Mouse (Mus musculus): ENCODE results near the gene Zfp512b. TPM values are rescaled to one million over a fixed set of nuclear protein-coding genes. Genes with fewer than 3 reads are reported as not detected.
A peak's percentile ranks its signal among the peaks of the same experiment; 100 is the strongest.

Gene Zfp512b
- polyA plus RNA-seq, 1 experiment from 2014 or later = 81.3 TPM

GRCm38 (mm10) chr2:181567338-181567737, 25.3 kb downstream of the Zfp512b start:
- peaks cover 12% of the 10 kb centered on the region for H3K36me3 ChIP-seq
- H3K9me3 ChIP-seq = no peaks in the 10 kb centered on the region
- no peaks in the 10 kb centered on the region for H3K27me3 ChIP-seq
- H3K27ac ChIP-seq (replicated peaks) = no peak overlapping the region
- H3K4me2 ChIP-seq = no peak overlapping the region
- H3K4me3 ChIP-seq = no peak overlapping the region
- ATAC-seq (ENCODE audit: low read depth) = no peak
- WGBS = 85% methylated on average over 3 of the region's 3 CpGs
- H3K9ac ChIP-seq = no peak overlapping the region
- H3K4me1 ChIP-seq (replicated peaks) = no peaks in the 10 kb centered on the region

DNA sequence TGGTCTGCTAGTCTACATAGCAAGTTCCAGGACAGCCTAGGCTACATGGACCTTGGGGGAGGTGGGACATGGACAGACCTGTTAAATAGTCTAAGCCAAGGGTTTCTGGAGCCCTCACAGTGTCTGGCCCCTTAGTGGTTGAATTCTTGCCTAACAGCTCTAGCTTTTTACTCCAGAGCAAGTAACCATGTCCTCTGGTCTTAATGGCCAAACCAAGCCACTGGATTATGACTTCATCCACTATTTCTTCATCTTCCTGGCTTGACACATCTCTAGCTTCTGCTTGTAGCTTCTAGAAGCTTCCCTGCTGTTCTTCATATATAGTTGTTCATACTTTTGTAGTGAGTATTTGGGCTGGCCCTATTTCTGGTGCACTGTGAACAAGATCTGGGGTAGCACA, 38.8 kb downstream of the Zfp512b start:
- Histone ChIP-seq H3K27ac (replicated peaks) (no peak overlapping the region), H3K4me1 (replicated peaks) (no peaks in the 10 kb centered on the region), H3K4me3 (no peak overlapping the region), H3K9ac (no peak overlapping the region), H3K4me2 (no peak overlapping the region), H3K36me3 (peaks cover 52% of the 10 kb centered on the region), H3K9me3 (no peaks in the 10 kb centered on the region), H3K27me3 (no peaks in the 10 kb centered on the region)
- no peak for ATAC-seq (ENCODE audit: low read depth)

DNA sequence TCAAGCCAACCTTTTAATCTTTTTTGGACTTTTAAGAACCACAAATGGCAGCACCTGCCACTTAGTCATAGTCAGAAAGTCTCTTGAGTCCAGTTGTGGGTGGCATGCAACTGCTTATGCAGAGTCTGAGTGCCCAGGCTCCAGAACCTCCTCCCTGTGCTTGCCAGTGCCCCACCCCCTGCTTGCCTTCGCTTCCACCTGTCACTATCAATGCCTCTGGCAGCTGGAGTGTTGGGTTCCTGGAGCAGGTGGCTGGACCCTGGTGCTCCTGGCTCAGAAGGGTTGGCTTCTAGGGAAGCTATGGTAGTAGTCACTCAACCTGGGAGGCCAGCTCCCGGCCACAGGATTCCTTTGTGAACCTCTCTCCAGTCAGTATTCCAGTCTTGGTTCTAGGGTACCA, 42.4 kb downstream of the Zfp512b start:
- Histone ChIP-seq H3K4me1 (replicated peaks) (no peaks in the 10 kb centered on the region), H3K4me2 (no peak overlapping the region), H3K27ac (replicated peaks) (no peak overlapping the region), H3K36me3 (peaks cover 80% of the 10 kb centered on the region), H3K9ac (no peak overlapping the region), H3K27me3 (no peaks in the 10 kb centered on the region), H3K4me3 (no peak overlapping the region), H3K9me3 (no peaks in the 10 kb centered on the region)
- WGBS = 94% methylated on average over 2 of the region's 2 CpGs
- ATAC-seq (ENCODE audit: low read depth) = no peak

GRCm38 (mm10) chr2:181548682-181549081, 43.9 kb downstream of the Zfp512b start:
- Histone ChIP-seq H3K9ac (no peak overlapping the region), H3K4me3 (no peak overlapping the region), H3K4me1 (replicated peaks) (no peaks in the 10 kb centered on the region), H3K36me3 (peaks cover 72% of the 10 kb centered on the region), H3K9me3 (no peaks in the 10 kb centered on the region), H3K4me2 (no peak overlapping the region), H3K27ac (replicated peaks) (no peak overlapping the region), H3K27me3 (no peaks in the 10 kb centered on the region)
- ATAC-seq (ENCODE audit: low read depth) = no peak
- 89% methylated on average over 5 of the region's 5 CpGs for WGBS

- Histone ChIP-seq H3K4me3 (no peak overlapping the region), H3K27me3 (no peaks in the 10 kb centered on the region), H3K27ac (replicated peaks) (no peak overlapping the region), H3K36me3 (peaks cover 71% of the 10 kb centered on the region), H3K4me2 (no peak overlapping the region), H3K9me3 (no peaks in the 10 kb centered on the region), H3K4me1 (replicated peaks) (no peaks in the 10 kb centered on the region), H3K9ac (no peak overlapping the region)
- ATAC-seq (ENCODE audit: low read depth) = no peak
- 70% methylated on average over 1 of the region's 1 CpGs for WGBS
These were observed 44.4 kb downstream of the Zfp512b start for GRCm38 (mm10) chr2:181548227-181548626.

- Histone ChIP-seq H3K4me3 (no peak overlapping the region), H3K4me2 (no peak overlapping the region), H3K27ac (replicated peaks) (no peak overlapping the region), H3K4me1 (replicated peaks) (no peaks in the 10 kb centered on the region), H3K9me3 (no peaks in the 10 kb centered on the region), H3K27me3 (no peaks in the 10 kb centered on the region), H3K9ac (no peak overlapping the region), H3K36me3 (peaks cover 52% of the 10 kb centered on the region)
- no peak for ATAC-seq (ENCODE audit: low read depth)
- WGBS = 96% methylated on average over 7 of the region's 7 CpGs
These were observed 46.5 kb downstream of the Zfp512b start for GRCm38 (mm10) chr2:181546142-181546541.

DNA sequence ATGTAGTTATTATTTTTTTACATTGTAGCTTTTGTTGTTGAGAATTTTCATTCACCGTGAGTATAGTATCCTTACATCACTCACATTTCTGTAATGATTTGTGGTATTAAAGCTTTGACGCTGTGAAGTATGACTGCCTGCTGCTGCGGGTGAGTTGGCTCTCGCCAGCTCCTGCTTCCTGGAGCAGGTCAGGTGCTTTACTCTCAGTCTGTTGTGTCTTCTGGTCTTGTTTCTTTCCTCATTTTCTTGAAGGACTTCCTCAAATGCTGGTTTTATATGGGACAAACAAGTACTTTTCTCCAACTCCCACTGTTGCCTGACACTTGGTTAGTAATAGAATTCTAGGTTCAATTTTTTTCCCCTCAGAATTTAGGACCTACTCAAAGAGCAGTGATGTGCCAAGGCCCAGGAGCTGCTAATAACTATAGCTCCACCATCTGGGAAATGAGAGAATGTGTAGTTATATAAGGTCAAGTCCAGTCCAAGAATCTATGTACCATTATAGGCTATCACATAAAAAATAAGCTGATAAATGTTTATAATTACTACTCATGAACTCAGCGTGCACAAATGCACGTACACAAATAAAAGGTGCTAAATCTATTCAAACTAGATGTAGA, 50.7 kb downstream of the Zfp512b start:
- H3K4me2 ChIP-seq = no peak overlapping the region
- peaks cover 10% of the 10 kb centered on the region for H3K36me3 ChIP-seq
- no peak overlapping the region for H3K4me3 ChIP-seq
- WGBS = 91% methylated on average over 6 of the region's 6 CpGs
- no peak overlapping the region for H3K9ac ChIP-seq
- H3K4me1 ChIP-seq (replicated peaks) = peaks cover 10% of the 10 kb centered on the region
- no peaks in the 10 kb centered on the region for H3K27me3 ChIP-seq
- no peak overlapping the region for H3K27ac ChIP-seq (replicated peaks)
- ATAC-seq (ENCODE audit: low read depth) = no peak
- no peaks in the 10 kb centered on the region for H3K9me3 ChIP-seq

GRCm38 (mm10) chr2:181537444-181538047, 55.1 kb downstream of the Zfp512b start:
- peaks cover 21% of the 10 kb centered on the region for H3K4me1 ChIP-seq (replicated peaks)
- no peaks in the 10 kb centered on the region for H3K27me3 ChIP-seq
- H3K9me3 ChIP-seq = no peaks in the 10 kb centered on the region
- no peak overlapping the region for H3K4me3 ChIP-seq
- peak overlapping the region; percentile 55 for H3K27ac ChIP-seq (replicated peaks)
- H3K4me2 ChIP-seq = no peak overlapping the region
- no peak overlapping the region for H3K9ac ChIP-seq
- peak; percentile 69 for ATAC-seq (ENCODE audit: low read depth)
- WGBS = 72% methylated on average over 2 of the region's 2 CpGs
- H3K36me3 ChIP-seq = no peaks in the 10 kb centered on the region

GRCm38 (mm10) chr2:181536410-181536809, 56.2 kb downstream of the Zfp512b start:
- H3K4me1 ChIP-seq (replicated peaks) = peaks cover 21% of the 10 kb centered on the region

DNA sequence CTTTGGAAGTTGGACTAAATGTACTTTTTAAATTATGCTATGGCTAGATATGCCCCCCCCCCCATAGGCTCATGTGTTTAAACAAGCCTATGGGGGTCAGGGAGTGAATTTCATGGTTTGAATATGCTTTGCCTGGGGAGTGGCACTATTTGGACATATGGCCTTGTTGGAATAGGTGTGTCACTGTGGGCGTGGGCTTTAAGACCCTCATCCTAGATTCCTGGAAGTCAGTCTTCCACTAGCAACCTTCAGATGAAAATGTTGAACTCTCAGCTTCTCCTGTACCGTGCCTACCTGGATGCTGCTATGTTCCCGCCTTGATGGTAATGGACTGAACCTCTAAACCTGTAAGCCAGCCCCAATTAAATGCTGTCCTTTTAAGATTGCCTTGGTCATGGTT, 60.0 kb downstream of the Zfp512b start:
- no peak for ATAC-seq (ENCODE audit: low read depth)
- Histone ChIP-seq H3K4me3 (no peak overlapping the region), H3K36me3 (peaks cover 30% of the 10 kb centered on the region), H3K27me3 (no peaks in the 10 kb centered on the region), H3K9me3 (0 out of 2 replicates have a peak, but pooled peaks cover 7% of the 10 kb centered on the region), H3K9ac (no peak overlapping the region), H3K27ac (replicated peaks) (no peak overlapping the region), H3K4me1 (replicated peaks) (peaks cover 13% of the 10 kb centered on the region), H3K4me2 (no peak overlapping the region)
- 94% methylated on average over 3 of the region's 3 CpGs for WGBS

More at GRCm38 (mm10) chr2:181536410-181536809, 56.2 kb downstream of the Zfp512b start:
- 93% methylated on average over 2 of the region's 2 CpGs for WGBS
- H3K36me3 ChIP-seq = peaks cover 8% of the 10 kb centered on the region; the same call in 1 of the 2 replicates
- no peak overlapping the region for H3K27ac ChIP-seq (replicated peaks)
- H3K4me3 ChIP-seq = no peak overlapping the region
- H3K9me3 ChIP-seq = no peaks in the 10 kb centered on the region
- H3K4me2 ChIP-seq = no peak overlapping the region
- no peaks in the 10 kb centered on the region for H3K27me3 ChIP-seq
- H3K9ac ChIP-seq = no peak overlapping the region
- ATAC-seq (ENCODE audit: low read depth) = no peak

Measured in neural tube, embryonic 13.5 days (tissue).